Mouse (Mus musculus): ENCODE data around the gene Tdo2. TPM values are rescaled to one million over a fixed set of nuclear protein-coding genes. Genes with fewer than 3 reads are reported as not detected.

The Tdo2 gene
- polyA plus RNA-seq, 1 experiment from 2014 or later, result 0.30 TPM

DNA sequence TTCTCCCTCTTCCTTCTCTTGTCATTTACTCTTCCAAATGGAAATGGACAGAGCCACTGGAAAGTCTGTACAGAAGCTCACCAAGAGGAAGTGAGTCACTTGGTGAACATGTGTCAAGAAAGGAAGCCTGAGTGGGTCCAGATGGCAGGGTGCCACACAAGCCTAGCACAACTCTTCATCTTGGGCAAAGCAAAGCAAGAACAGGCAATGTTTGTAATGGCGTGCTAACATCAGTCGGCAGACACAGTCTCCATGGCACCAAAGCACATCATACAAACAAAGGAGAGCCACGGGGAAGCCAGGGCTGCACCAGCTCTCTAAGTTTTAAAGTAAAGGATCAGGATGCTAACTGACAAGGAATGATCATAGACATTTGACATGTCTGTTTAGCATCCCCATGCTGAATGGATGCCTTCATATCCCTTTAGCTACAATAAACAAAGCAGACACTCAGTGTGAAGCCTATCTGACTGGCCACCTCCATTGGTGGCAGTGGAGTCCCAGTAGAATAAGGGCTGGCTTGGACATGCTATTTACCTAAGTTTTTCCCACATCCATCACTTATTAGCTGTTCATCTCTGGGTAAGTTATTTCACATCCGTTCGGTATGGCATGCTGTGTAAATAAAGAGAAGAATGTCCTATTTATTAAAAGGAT is 59.8 kb downstream of the Tdo2 start:
- Histone ChIP-seq H3K4me1 (ENCODE audit: control insufficient read depth in 2 of 2, insufficient read depth in 2 of 2, low read length in 2 of 2) (no peaks in the 10 kb centered on the region), H3K36me3 (ENCODE audit: control insufficient read depth, insufficient read depth, low read length) (no peaks in the 10 kb centered on the region), H3K4me3 (ENCODE audit: control insufficient read depth in 1 of 2, insufficient read depth in 1 of 2, low read depth in 1 of 2, low read length in 2 of 2) (no peak overlapping the region), H3K27me3 (ENCODE audit: control insufficient read depth, insufficient read depth, low read length) (no peaks in the 10 kb centered on the region), H3K9ac (ENCODE audit: low read length) (no peak overlapping the region), H3K27ac (replicated peaks in 1 of 2; ENCODE audit: control insufficient read depth in 1 of 2, insufficient read depth in 1 of 2, low read depth in 2 of 2, low read length in 2 of 2) (no peak overlapping the region), H3K4me2 (ENCODE audit: low read length) (no peak overlapping the region), H3K9me3 (ENCODE audit: control insufficient read depth, low read length) (no peaks in the 10 kb centered on the region)
- 59% methylated on average over 5 of the region's 5 CpGs for WGBS
- no peak for ATAC-seq (ENCODE audit: insufficient number of reproducible peaks, insufficient read depth, low FRiP score, low read depth)

DNA sequence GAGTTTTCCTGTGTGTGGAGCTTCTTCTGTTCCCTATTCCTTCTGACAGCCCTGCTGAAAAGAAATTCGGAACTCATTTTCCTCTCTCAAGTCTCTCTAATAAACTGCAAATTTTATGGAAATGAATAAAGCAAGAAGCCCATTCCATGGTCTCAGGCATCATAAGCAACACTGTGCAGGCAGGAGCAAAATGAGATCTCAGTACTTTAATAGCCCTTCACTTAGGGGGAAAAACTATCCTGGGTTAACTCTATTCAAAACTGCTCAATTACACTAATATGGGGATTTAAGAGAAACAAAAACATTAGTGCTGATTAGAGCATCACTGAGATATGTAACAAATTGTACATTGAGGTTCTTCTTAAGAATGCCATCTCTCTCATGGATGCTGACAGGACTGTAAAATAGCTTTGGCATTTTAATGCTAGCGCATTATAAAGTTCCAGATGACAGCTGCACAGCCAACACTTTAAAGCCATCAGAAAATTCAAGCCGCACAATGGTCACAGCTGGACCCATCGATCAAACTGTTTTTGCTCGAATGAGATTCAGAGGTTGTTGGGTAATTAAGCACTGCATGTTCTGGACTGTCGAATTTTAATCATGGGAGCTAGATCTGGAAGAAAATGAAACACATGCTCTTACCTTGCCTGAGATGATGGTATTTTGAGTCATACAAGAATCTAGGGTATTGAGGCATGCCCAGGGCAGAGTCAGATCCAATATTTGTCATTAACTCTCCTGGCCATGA is 65.5 kb downstream of the Tdo2 start:
- no peak overlapping the region for H3K27ac ChIP-seq (replicated peaks in 1 of 2; ENCODE audit: control insufficient read depth in 1 of 2, insufficient read depth in 1 of 2, low read depth in 2 of 2, low read length in 2 of 2)
- H3K27me3 ChIP-seq (ENCODE audit: control insufficient read depth, insufficient read depth, low read length), result no peaks in the 10 kb centered on the region
- H3K36me3 ChIP-seq (ENCODE audit: control insufficient read depth, insufficient read depth, low read length), result no peaks in the 10 kb centered on the region
- no peak for ATAC-seq (ENCODE audit: insufficient number of reproducible peaks, insufficient read depth, low FRiP score, low read depth)
- WGBS, result 79% methylated on average over 6 of the region's 6 CpGs
- H3K9ac ChIP-seq (ENCODE audit: low read length), result no peak overlapping the region
- H3K4me1 ChIP-seq (ENCODE audit: control insufficient read depth in 2 of 2, insufficient read depth in 2 of 2, low read length in 2 of 2), result no peaks in the 10 kb centered on the region
- no peak overlapping the region for H3K4me3 ChIP-seq (ENCODE audit: control insufficient read depth in 1 of 2, insufficient read depth in 1 of 2, low read depth in 1 of 2, low read length in 2 of 2)
- H3K4me2 ChIP-seq (ENCODE audit: low read length), result no peak overlapping the region
- no peaks in the 10 kb centered on the region for H3K9me3 ChIP-seq (ENCODE audit: control insufficient read depth, low read length)

Other genes starting within 250 kb of the Tdo2 start
- gene Ctso, start 43.6 kb downstream of the Tdo2 start, polyA plus RNA-seq (2014; fragmentation: Nextera tagmentation; extraction: Ambion mirVana), result 21.6 and 25.0 TPM in 2 replicates
- not detected in 2 replicates for gene Asic5, start 6.1 kb upstream of the Tdo2 start, polyA plus RNA-seq (2014; fragmentation: Nextera tagmentation; extraction: Ambion mirVana)
- 59.5 and 62.2 TPM in 2 replicates for gene Gucy1b1, start 98.5 kb upstream of the Tdo2 start, polyA plus RNA-seq (2014; fragmentation: Nextera tagmentation; extraction: Ambion mirVana)
- gene Gucy1a1, start 169.6 kb upstream of the Tdo2 start, polyA plus RNA-seq (2014; fragmentation: Nextera tagmentation; extraction: Ambion mirVana), result 61.0 and 69.3 TPM in 2 replicates